Mouse (Mus musculus) T-helper 1 cell (primary cell): Measurements from ENCODE around the gene Vmn1r20.
"Not testable (repeated sequence)": the region's sequence is repeated elsewhere in the genome, so short reads cannot be mapped to it uniquely, and the experiment has no call there.

Experiments used
- in situ Hi-C: fragments of 300-600 bp; cut with MboI, MseI; formaldehyde crosslinking; loops from one replicate; pipeline ENCODE4 v1.15.1; 2025; ENCODE audit warnings: high pct_unique_total_duplicates

The Vmn1r20 gene

GRCm38 (mm10) chr6:57428630-57429029 lies at the start of gene Vmn1r20:
Vmn1r20 (plus strand) TSS chr6:57428930.
- in situ Hi-C loops, result no loop called here

GRCm38 (mm10) chr6:57395683-57396082 lies 33.0 kb upstream of the Vmn1r20 start, which contains the start of gene Vmn1r18:
Vmn1r18 (minus strand) TSS chr6:57395783.
- in situ Hi-C loops, result no loop called here

GRCm38 (mm10) chr6:57403480-57403879 lies 25.2 kb upstream of the Vmn1r20 start, which contains the start of gene Vmn1r19:
Vmn1r19 (plus strand) TSS chr6:57403780.
- in situ Hi-C loops, result not testable (repeated sequence)

- in situ Hi-C loops, result loop anchor here (5.0 kb wide), 1 partner anchor 786 kb away; the partner anchor contains the start of gene Vmn1r27
These were observed 2.5 kb downstream of the Vmn1r20 start for GRCm38 (mm10) chr6:57431196-57431595.

- in situ Hi-C loops, result loop anchor here (25.0 kb wide), 1 partner anchor 669 kb away; no protein-coding TSS in a partner anchor
These were observed 39.4 kb downstream of the Vmn1r20 start for GRCm38 (mm10) chr6:57468161-57468560.
